Mouse (Mus musculus) E14TG2a.4 (cell line): ENCODE results near the gene Slc9a3r1.

Experiments used
- H3K27me3 ChIP-seq: 2 replicates; pipeline ENCODE4 v1.6.1; 2014; ENCODE audit warnings: low read length, control low read depth; ENCODE audit not compliant: insufficient read depth
- H3K36me3 ChIP-seq: 2 replicates; pipeline ENCODE4 v1.6.1; 2014; ENCODE audit warnings: low read length, control low read depth; ENCODE audit not compliant: insufficient read depth
- H3K4me1 ChIP-seq: replicated peaks from 2 replicates; pipeline ENCODE4 v1.6.1; 2014; ENCODE audit warnings: low read depth, low read length, control low read depth
- H3K4me3 ChIP-seq: replicated peaks from 2 replicates; pipeline ENCODE4 v1.5.1; 2014; ENCODE audit warnings: mild to moderate bottlenecking, low read length
- H3K9me3 ChIP-seq: 2 replicates; pipeline ENCODE4 v1.6.1; 2014; ENCODE audit warnings: low read length, control low read depth
- CTCF ChIP-seq: conservative IDR thresholded peaks from 2 replicates; pipeline ENCODE4 v1.5.1; 2014; ENCODE audit warnings: low read length
- NANOG ChIP-seq: IDR thresholded peaks from 2 replicates; pipeline ENCODE4 v1.6.1; 2014; ENCODE audit warnings: borderline replicate concordance, low read length, mixed read lengths
- POU5F1 ChIP-seq: IDR thresholded peaks from 2 replicates; pipeline ENCODE4 v1.6.1; 2014; ENCODE audit warnings: low read length, borderline replicate concordance

Slc9a3r1 gene

GRCm38 (mm10) chr11:115223451-115223850 lies 60.3 kb downstream of the Slc9a3r1 start:
- peaks cover 19% of the 10 kb centered on the region for H3K9me3 ChIP-seq
- TF ChIP-seq CTCF, result no peak
- no peak for TF ChIP-seq NANOG
- TF ChIP-seq POU5F1, result no peak

GRCm38 (mm10) chr11:115223877-115224276 lies 60.7 kb downstream of the Slc9a3r1 start:
- Histone ChIP-seq H3K9me3 (peaks cover 16% of the 10 kb centered on the region), H3K4me1 (peaks cover 46% of the 10 kb centered on the region), H3K27me3 (no peaks in the 10 kb centered on the region), H3K36me3 (peaks cover 6% of the 10 kb centered on the region), H3K4me3 (no peak overlapping the region)
- TF ChIP-seq POU5F1 (no peak), NANOG (no peak), CTCF (no peak)

More at GRCm38 (mm10) chr11:115223451-115223850, 60.3 kb downstream of the Slc9a3r1 start:
- no peak overlapping the region for H3K4me3 ChIP-seq
- peaks cover 6% of the 10 kb centered on the region for H3K36me3 ChIP-seq
- H3K4me1 ChIP-seq, result peaks cover 46% of the 10 kb centered on the region
- H3K27me3 ChIP-seq, result no peaks in the 10 kb centered on the region

- H3K9me3 ChIP-seq, result peaks cover 8% of the 10 kb centered on the region
- peaks cover 6% of the 10 kb centered on the region; the same call in 1 of the 2 replicates for H3K36me3 ChIP-seq
- TF ChIP-seq CTCF (peak; percentile 41), POU5F1 (no peak), NANOG (no peak)
- peaks cover 48% of the 10 kb centered on the region for H3K4me1 ChIP-seq
- H3K4me3 ChIP-seq, result no peak overlapping the region
- H3K27me3 ChIP-seq, result no peaks in the 10 kb centered on the region
These were observed 61.7 kb downstream of the Slc9a3r1 start for GRCm38 (mm10) chr11:115224889-115225288.

- TF ChIP-seq POU5F1 (no peak), NANOG (no peak), CTCF (no peak)
- peaks cover 52% of the 10 kb centered on the region for H3K4me1 ChIP-seq
- H3K36me3 ChIP-seq, result peaks cover 6% of the 10 kb centered on the region; the same call in 1 of the 2 replicates
- peaks cover 4% of the 10 kb centered on the region; the same call in 1 of the 2 replicates for H3K9me3 ChIP-seq
- no peaks in the 10 kb centered on the region for H3K27me3 ChIP-seq
- no peak overlapping the region for H3K4me3 ChIP-seq
These were observed 62.2 kb downstream of the Slc9a3r1 start for GRCm38 (mm10) chr11:115225301-115225700.

GRCm38 (mm10) chr11:115226811-115227491 lies 63.8 kb downstream of the Slc9a3r1 start:
- Histone ChIP-seq H3K4me3 (0 out of 2 replicates have a peak overlapping the region, but pooled peaks have one; percentile 4), H3K36me3 (no peaks in the 10 kb centered on the region), H3K4me1 (peaks cover 65% of the 10 kb centered on the region), H3K9me3 (no peaks in the 10 kb centered on the region), H3K27me3 (no peaks in the 10 kb centered on the region)
- TF ChIP-seq CTCF (no peak), NANOG (no peak), POU5F1 (no peak)

- TF ChIP-seq POU5F1, result no peak
- no peak for TF ChIP-seq CTCF
- no peak for TF ChIP-seq NANOG
- Histone ChIP-seq H3K4me1 (peaks cover 66% of the 10 kb centered on the region), H3K27me3 (no peaks in the 10 kb centered on the region), H3K36me3 (peaks cover 2% of the 10 kb centered on the region; the same call in 1 of the 2 replicates), H3K9me3 (no peaks in the 10 kb centered on the region), H3K4me3 (no peak overlapping the region)
These were observed 64.5 kb downstream of the Slc9a3r1 start for GRCm38 (mm10) chr11:115227640-115228039.

- Histone ChIP-seq H3K36me3 (peaks cover 5% of the 10 kb centered on the region; the same call in 1 of the 2 replicates), H3K4me1 (peaks cover 69% of the 10 kb centered on the region), H3K27me3 (0 out of 2 replicates have a peak, but pooled peaks cover 3% of the 10 kb centered on the region), H3K9me3 (no peaks in the 10 kb centered on the region), H3K4me3 (no peak overlapping the region)
- TF ChIP-seq CTCF, result no peak
- no peak for TF ChIP-seq NANOG
- no peak for TF ChIP-seq POU5F1
These were observed 65.3 kb downstream of the Slc9a3r1 start for GRCm38 (mm10) chr11:115228430-115228829.

GRCm38 (mm10) chr11:115229021-115229930 lies 66.1 kb downstream of the Slc9a3r1 start:
- Histone ChIP-seq H3K27me3 (0 out of 2 replicates have a peak, but pooled peaks cover 3% of the 10 kb centered on the region), H3K9me3 (no peaks in the 10 kb centered on the region), H3K4me1 (peaks cover 77% of the 10 kb centered on the region), H3K4me3 (no peak overlapping the region), H3K36me3 (peaks cover 5% of the 10 kb centered on the region; the same call in 1 of the 2 replicates)
- no peak for TF ChIP-seq POU5F1
- no peak for TF ChIP-seq NANOG
- TF ChIP-seq CTCF, result no peak
